Mouse (Mus musculus): Measurements from ENCODE around the gene Tnfrsf1b. TPM values are rescaled to one million over a fixed set of nuclear protein-coding genes. Genes with fewer than 3 reads are reported as not detected.

The Tnfrsf1b gene
- polyA plus RNA-seq, 1 experiment from 2014 or later, result 2.6 TPM

GRCm38 (mm10) chr4:145211076-145211475 lies 35.6 kb downstream of the Tnfrsf1b start:
- H3K4me3 ChIP-seq, result no peak overlapping the region
- WGBS, result 75% methylated on average over 2 of the region's 2 CpGs
- no peak overlapping the region for H3K4me2 ChIP-seq (replicated peaks)
- 0 out of 2 replicates have a peak, but pooled peaks cover 3% of the 10 kb centered on the region for H3K4me1 ChIP-seq
- H3K9ac ChIP-seq (replicated peaks), result no peak overlapping the region
- no peaks in the 10 kb centered on the region for H3K27me3 ChIP-seq
- no peaks in the 10 kb centered on the region for H3K36me3 ChIP-seq
- no peak for ATAC-seq (ENCODE audit: low FRiP score, low read depth)
- H3K27ac ChIP-seq (replicated peaks), result no peak overlapping the region
- H3K9me3 ChIP-seq, result no peaks in the 10 kb centered on the region

- Histone ChIP-seq H3K9me3 (no peaks in the 10 kb centered on the region), H3K4me1 (0 out of 2 replicates have a peak, but pooled peaks cover 3% of the 10 kb centered on the region), H3K4me2 (replicated peaks) (no peak overlapping the region), H3K27me3 (no peaks in the 10 kb centered on the region), H3K4me3 (no peak overlapping the region), H3K36me3 (no peaks in the 10 kb centered on the region), H3K27ac (replicated peaks) (no peak overlapping the region), H3K9ac (replicated peaks) (no peak overlapping the region)
- no peak for ATAC-seq (ENCODE audit: low FRiP score, low read depth)
- 87% methylated on average over 5 of the region's 5 CpGs for WGBS
These were observed 36.1 kb downstream of the Tnfrsf1b start for GRCm38 (mm10) chr4:145210564-145210963.

- Histone ChIP-seq H3K27me3 (no peaks in the 10 kb centered on the region), H3K4me1 (0 out of 2 replicates have a peak, but pooled peaks cover 2% of the 10 kb centered on the region), H3K9me3 (no peaks in the 10 kb centered on the region), H3K4me2 (replicated peaks) (no peak overlapping the region), H3K27ac (replicated peaks) (no peak overlapping the region), H3K36me3 (no peaks in the 10 kb centered on the region), H3K4me3 (no peak overlapping the region), H3K9ac (replicated peaks) (no peak overlapping the region)
- WGBS, result 44% methylated on average over 5 of the region's 5 CpGs
- ATAC-seq (ENCODE audit: low FRiP score, low read depth), result no peak
These were observed 37.0 kb downstream of the Tnfrsf1b start for GRCm38 (mm10) chr4:145209690-145210088.

GRCm38 (mm10) chr4:145209076-145209689 lies 37.5 kb downstream of the Tnfrsf1b start:
- H3K9me3 ChIP-seq, result no peaks in the 10 kb centered on the region
- WGBS, result 78% methylated on average over 6 of the region's 6 CpGs
- no peak overlapping the region for H3K4me3 ChIP-seq
- H3K4me2 ChIP-seq (replicated peaks), result no peak overlapping the region
- H3K27me3 ChIP-seq, result no peaks in the 10 kb centered on the region
- no peak for ATAC-seq (ENCODE audit: low FRiP score, low read depth)
- no peak overlapping the region for H3K9ac ChIP-seq (replicated peaks)
- no peaks in the 10 kb centered on the region for H3K4me1 ChIP-seq
- H3K36me3 ChIP-seq, result no peaks in the 10 kb centered on the region
- H3K27ac ChIP-seq (replicated peaks), result no peak overlapping the region

GRCm38 (mm10) chr4:145207718-145208371 lies 38.8 kb downstream of the Tnfrsf1b start:
- no peak for ATAC-seq (ENCODE audit: low FRiP score, low read depth)
- H3K9ac ChIP-seq (replicated peaks), result no peak overlapping the region
- no peaks in the 10 kb centered on the region for H3K27me3 ChIP-seq
- no peaks in the 10 kb centered on the region for H3K4me1 ChIP-seq
- H3K36me3 ChIP-seq, result no peaks in the 10 kb centered on the region
- 88% methylated on average over 3 of the region's 3 CpGs for WGBS
- H3K4me2 ChIP-seq (replicated peaks), result no peak overlapping the region
- no peak overlapping the region for H3K27ac ChIP-seq (replicated peaks)
- H3K4me3 ChIP-seq, result no peak overlapping the region
- no peaks in the 10 kb centered on the region for H3K9me3 ChIP-seq

GRCm38 (mm10) chr4:145204779-145205178 lies 41.9 kb downstream of the Tnfrsf1b start:
- no peak for ATAC-seq (ENCODE audit: low FRiP score, low read depth)
- H3K27me3 ChIP-seq, result no peaks in the 10 kb centered on the region
- H3K4me1 ChIP-seq, result no peaks in the 10 kb centered on the region
- H3K9me3 ChIP-seq, result no peaks in the 10 kb centered on the region
- no peak overlapping the region for H3K4me3 ChIP-seq
- no peak overlapping the region for H3K9ac ChIP-seq (replicated peaks)
- 89% methylated on average over 8 of the region's 8 CpGs for WGBS
- H3K4me2 ChIP-seq (replicated peaks), result no peak overlapping the region
- no peak overlapping the region for H3K27ac ChIP-seq (replicated peaks)
- no peaks in the 10 kb centered on the region for H3K36me3 ChIP-seq

GRCm38 (mm10) chr4:145203305-145203704 lies 43.4 kb downstream of the Tnfrsf1b start:
- Histone ChIP-seq H3K4me2 (replicated peaks) (no peak overlapping the region), H3K4me1 (no peaks in the 10 kb centered on the region), H3K9me3 (no peaks in the 10 kb centered on the region), H3K27me3 (no peaks in the 10 kb centered on the region), H3K27ac (replicated peaks) (no peak overlapping the region), H3K9ac (replicated peaks) (no peak overlapping the region), H3K36me3 (no peaks in the 10 kb centered on the region), H3K4me3 (no peak overlapping the region)
- WGBS, result 81% methylated on average over 2 of the region's 2 CpGs
- ATAC-seq (ENCODE audit: low FRiP score, low read depth), result no peak

- H3K4me1 ChIP-seq, result no peaks in the 10 kb centered on the region
- no peak overlapping the region for H3K4me2 ChIP-seq (replicated peaks)
- no peak overlapping the region for H3K9ac ChIP-seq (replicated peaks)
- ATAC-seq (ENCODE audit: low FRiP score, low read depth), result no peak
- no peak overlapping the region for H3K27ac ChIP-seq (replicated peaks)
- no peaks in the 10 kb centered on the region for H3K9me3 ChIP-seq
- H3K4me3 ChIP-seq, result no peak overlapping the region
- no peaks in the 10 kb centered on the region for H3K36me3 ChIP-seq
- no peaks in the 10 kb centered on the region for H3K27me3 ChIP-seq
- 79% methylated on average over 3 of the region's 3 CpGs for WGBS
These were observed 45.2 kb downstream of the Tnfrsf1b start for GRCm38 (mm10) chr4:145201424-145201823.

GRCm38 (mm10) chr4:145199982-145200699 lies 46.5 kb downstream of the Tnfrsf1b start:
- Histone ChIP-seq H3K27ac (replicated peaks) (no peak overlapping the region), H3K9ac (replicated peaks) (no peak overlapping the region), H3K36me3 (no peaks in the 10 kb centered on the region), H3K27me3 (no peaks in the 10 kb centered on the region), H3K4me3 (no peak overlapping the region), H3K9me3 (no peaks in the 10 kb centered on the region), H3K4me1 (no peaks in the 10 kb centered on the region), H3K4me2 (replicated peaks) (no peak overlapping the region)
- no peak for ATAC-seq (ENCODE audit: low FRiP score, low read depth)
- WGBS, result 52% methylated on average over 11 of the region's 11 CpGs

GRCm38 (mm10) chr4:145196586-145196985 lies 50.1 kb downstream of the Tnfrsf1b start:
- H3K4me3 ChIP-seq, result no peak overlapping the region
- WGBS, result 84% methylated on average over 4 of the region's 4 CpGs
- no peaks in the 10 kb centered on the region for H3K27me3 ChIP-seq
- H3K9ac ChIP-seq (replicated peaks), result no peak overlapping the region
- H3K4me2 ChIP-seq (replicated peaks), result no peak overlapping the region
- H3K27ac ChIP-seq (replicated peaks), result no peak overlapping the region
- H3K4me1 ChIP-seq, result peaks cover 17% of the 10 kb centered on the region
- no peaks in the 10 kb centered on the region for H3K36me3 ChIP-seq
- no peaks in the 10 kb centered on the region for H3K9me3 ChIP-seq
- no peak for ATAC-seq (ENCODE audit: low FRiP score, low read depth)

GRCm38 (mm10) chr4:145195172-145195571 lies 51.5 kb downstream of the Tnfrsf1b start:
- Histone ChIP-seq H3K4me2 (replicated peaks) (peak overlapping the region; percentile 97; the same call in 1 of the 2 replicates), H3K27me3 (no peaks in the 10 kb centered on the region), H3K9ac (replicated peaks) (no peak overlapping the region), H3K36me3 (0 out of 2 replicates have a peak, but pooled peaks cover 2% of the 10 kb centered on the region), H3K4me3 (peak overlapping the region; percentile 93; the same call in 1 of the 2 replicates), H3K9me3 (no peaks in the 10 kb centered on the region), H3K27ac (replicated peaks) (no peak overlapping the region), H3K4me1 (peaks cover 17% of the 10 kb centered on the region)
- 24% methylated on average over 5 of the region's 5 CpGs for WGBS
- no peak; the same call in 1 of the 2 replicates for ATAC-seq (ENCODE audit: low FRiP score, low read depth)

- under 1% methylated on average over 53 of the region's 53 CpGs for WGBS
These were observed 52.0 kb downstream of the Tnfrsf1b start, which contains the start of gene Vps13d for GRCm38 (mm10) chr4:145194559-145195162. Gene Vps13d, minus strand, starts transcription at chr4:145195005.

More at GRCm38 (mm10) chr4:145194559-145195162, 52.0 kb downstream of the Tnfrsf1b start, which contains the start of gene Vps13d:
- H3K4me2 ChIP-seq (replicated peaks), result peak within 1 kb of the TSS; percentile 97
- H3K4me3 ChIP-seq, result peak within 1 kb of the TSS; percentile 93
- no peaks in the 10 kb centered on the region for H3K27me3 ChIP-seq
- H3K4me1 ChIP-seq, result peaks cover 17% of the 10 kb centered on the region
- H3K9me3 ChIP-seq, result no peaks in the 10 kb centered on the region
- peak; percentile 96 for ATAC-seq (ENCODE audit: low FRiP score, low read depth)
- no peak within 1 kb of the TSS for H3K27ac ChIP-seq (replicated peaks)
- H3K9ac ChIP-seq (replicated peaks), result peak within 1 kb of the TSS; percentile 78
- H3K36me3 ChIP-seq, result 0 out of 2 replicates have a peak, but pooled peaks cover 7% of the 10 kb centered on the region
